Mouse (Mus musculus): ENCODE results near the gene Grin2b. TPM values are rescaled to one million over a fixed set of nuclear protein-coding genes. Genes with fewer than 3 reads are reported as not detected.
A peak's percentile ranks its signal among the peaks of the same experiment; 100 is the strongest.

The Grin2b gene
- polyA plus RNA-seq, 1 experiment, result 4.0 TPM

- H3K27ac ChIP-seq (ENCODE audit: insufficient read depth, low read length), result no peak overlapping the region
- no peaks in the 10 kb centered on the region for H3K4me1 ChIP-seq (ENCODE audit: control insufficient read depth, insufficient read depth, low read length)
- DNase-seq, result no peak
- H3K4me3 ChIP-seq (replicated peaks; ENCODE audit: insufficient read depth, low read depth, low read length), result no peak overlapping the region
- 98% methylated on average over 5 of the region's 5 CpGs for WGBS
- H3K27me3 ChIP-seq (ENCODE audit: control insufficient read depth, insufficient read depth, low read length), result no peaks in the 10 kb centered on the region
- TF ChIP-seq POLR2A (IDR thresholded peaks at IDR 0.05; ENCODE audit: borderline replicate concordance, insufficient read depth, low read length), result no peak
- TF ChIP-seq CTCF (IDR thresholded peaks at IDR 0.05; ENCODE audit: borderline replicate concordance, insufficient read depth, low read depth, low read length), result no peak
Measured at GRCm38 (mm10) chr6:135914608-135915007, 258.7 kb downstream of the Grin2b start.

DNA sequence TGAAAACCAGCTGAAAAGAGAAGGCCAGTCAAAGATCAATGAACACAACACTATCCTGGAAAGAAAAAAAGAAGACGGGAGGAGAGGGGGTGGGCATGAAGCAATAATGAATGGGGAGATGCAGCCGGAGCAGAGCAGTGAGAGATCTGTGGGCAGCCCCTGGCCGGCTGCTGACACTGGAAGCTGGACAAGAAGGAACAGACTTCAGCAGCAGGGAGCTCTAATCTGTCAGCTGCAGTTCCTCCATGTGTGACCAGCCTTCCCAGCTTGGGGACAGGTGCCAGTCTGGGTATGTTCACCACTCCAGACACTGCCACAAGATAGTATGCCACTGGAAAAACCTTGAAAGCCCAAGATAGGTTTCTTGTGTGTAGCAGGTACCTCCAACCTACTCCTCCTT lies 261.2 kb downstream of the Grin2b start:
- H3K4me3 ChIP-seq (replicated peaks; ENCODE audit: insufficient read depth, low read depth, low read length), result no peak overlapping the region
- no peaks in the 10 kb centered on the region for H3K27me3 ChIP-seq (ENCODE audit: control insufficient read depth, insufficient read depth, low read length)
- TF ChIP-seq CTCF (IDR thresholded peaks at IDR 0.05; ENCODE audit: borderline replicate concordance, insufficient read depth, low read depth, low read length) (no peak), POLR2A (IDR thresholded peaks at IDR 0.05; ENCODE audit: borderline replicate concordance, insufficient read depth, low read length) (no peak)
- no peak overlapping the region for H3K27ac ChIP-seq (ENCODE audit: insufficient read depth, low read length)
- no peaks in the 10 kb centered on the region for H3K4me1 ChIP-seq (ENCODE audit: control insufficient read depth, insufficient read depth, low read length)
- 25% methylated on average over 3 of the region's 3 CpGs for WGBS
- DNase-seq, result peak; percentile 13 to 18

DNA sequence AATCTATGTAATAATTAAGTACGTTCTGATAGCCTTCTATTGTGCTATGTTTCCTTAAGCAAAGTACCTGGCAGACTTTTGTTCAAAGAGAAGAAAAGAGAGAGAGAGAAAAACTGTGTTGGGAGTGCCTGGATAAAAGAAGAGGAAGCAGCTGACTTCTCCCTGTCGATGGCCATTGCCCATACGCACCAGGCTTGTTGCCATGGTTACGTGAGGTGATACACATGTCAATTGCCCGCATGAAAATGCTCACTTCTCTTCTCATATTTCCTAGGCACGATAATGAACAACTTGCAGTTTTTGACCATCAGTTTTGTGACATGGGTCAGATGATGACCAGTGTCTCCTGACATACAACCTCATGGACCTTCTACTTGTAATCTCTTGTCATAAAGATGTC lies 262.2 kb downstream of the Grin2b start:
- Histone ChIP-seq H3K27ac (ENCODE audit: insufficient read depth, low read length) (no peak overlapping the region), H3K27me3 (ENCODE audit: control insufficient read depth, insufficient read depth, low read length) (no peaks in the 10 kb centered on the region; the same call in 1 of the 2 replicates), H3K4me1 (ENCODE audit: control insufficient read depth, insufficient read depth, low read length) (no peaks in the 10 kb centered on the region; the same call in 1 of the 2 replicates), H3K4me3 (replicated peaks; ENCODE audit: insufficient read depth, low read depth, low read length) (no peak overlapping the region)
- WGBS, result 80% methylated on average over 6 of the region's 6 CpGs
- DNase-seq, result no peak
- TF ChIP-seq CTCF (IDR thresholded peaks at IDR 0.05; ENCODE audit: borderline replicate concordance, insufficient read depth, low read depth, low read length) (no peak), POLR2A (IDR thresholded peaks at IDR 0.05; ENCODE audit: borderline replicate concordance, insufficient read depth, low read length) (no peak)

DNA sequence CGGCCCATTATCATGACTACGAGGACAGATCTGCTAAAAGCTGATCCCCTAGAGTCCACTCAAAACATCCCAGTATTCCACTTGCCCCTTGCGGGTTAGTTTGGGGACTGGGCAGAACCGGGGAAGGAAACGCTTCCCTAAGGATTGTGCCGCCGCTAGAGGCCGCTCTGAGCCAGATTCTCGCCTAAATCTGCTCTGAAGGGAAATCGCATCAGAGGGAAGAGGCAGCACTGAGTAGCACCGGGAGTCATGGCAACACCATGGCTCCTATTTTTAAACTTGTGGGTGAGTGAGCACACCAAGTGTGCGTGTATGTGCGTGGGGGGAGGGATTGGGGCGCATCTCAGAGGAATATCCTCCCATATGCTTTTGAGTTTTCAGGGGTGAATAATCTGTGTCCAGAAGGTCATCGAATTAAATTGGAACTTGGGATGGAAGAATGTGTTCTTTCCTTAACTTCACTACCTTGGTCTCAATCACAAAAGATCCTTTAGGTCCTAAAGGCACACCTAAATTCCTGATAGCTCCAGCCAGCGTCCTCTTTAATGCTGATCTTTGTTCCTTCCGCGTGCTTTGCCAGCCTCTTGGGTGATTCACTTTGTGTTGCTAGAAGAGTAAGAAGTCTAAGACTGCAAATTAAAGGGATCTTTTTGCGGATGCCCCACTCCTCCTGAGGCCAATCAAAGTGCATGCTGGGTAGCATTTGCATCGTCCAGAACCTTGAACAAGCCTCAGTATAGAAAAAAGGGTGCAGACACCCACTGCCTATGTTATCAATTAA lies 265.6 kb downstream of the Grin2b start:
- peak; percentile 70 to 81 for DNase-seq
- Histone ChIP-seq H3K4me1 (ENCODE audit: control insufficient read depth, insufficient read depth, low read length) (no peaks in the 10 kb centered on the region; the same call in 1 of the 2 replicates), H3K27me3 (ENCODE audit: control insufficient read depth, insufficient read depth, low read length) (no peaks in the 10 kb centered on the region; the same call in 1 of the 2 replicates), H3K27ac (ENCODE audit: insufficient read depth, low read length) (no peak overlapping the region), H3K4me3 (replicated peaks; ENCODE audit: insufficient read depth, low read depth, low read length) (no peak overlapping the region)
- 23% methylated on average over 20 of the region's 20 CpGs for WGBS
- TF ChIP-seq POLR2A (IDR thresholded peaks at IDR 0.05; ENCODE audit: borderline replicate concordance, insufficient read depth, low read length) (no peak), CTCF (IDR thresholded peaks at IDR 0.05; ENCODE audit: borderline replicate concordance, insufficient read depth, low read depth, low read length) (peak; percentile 81)

- H3K4me3 ChIP-seq (replicated peaks; ENCODE audit: insufficient read depth, low read depth, low read length), result no peak overlapping the region
- H3K27me3 ChIP-seq (ENCODE audit: control insufficient read depth, insufficient read depth, low read length), result no peaks in the 10 kb centered on the region; the same call in 1 of the 2 replicates
- no peak for TF ChIP-seq CTCF (IDR thresholded peaks at IDR 0.05; ENCODE audit: borderline replicate concordance, insufficient read depth, low read depth, low read length)
- TF ChIP-seq POLR2A (IDR thresholded peaks at IDR 0.05; ENCODE audit: borderline replicate concordance, insufficient read depth, low read length), result no peak
- DNase-seq, result no peak
- H3K4me1 ChIP-seq (ENCODE audit: control insufficient read depth, insufficient read depth, low read length), result no peaks in the 10 kb centered on the region; the same call in 1 of the 2 replicates
- 72% methylated on average over 8 of the region's 8 CpGs for WGBS
- H3K27ac ChIP-seq (ENCODE audit: insufficient read depth, low read length), result no peak overlapping the region
Measured at GRCm38 (mm10) chr6:135907137-135907536, 266.2 kb downstream of the Grin2b start.

GRCm38 (mm10) chr6:135904391-135904790 lies 268.9 kb downstream of the Grin2b start:
- no peak for TF ChIP-seq CTCF (IDR thresholded peaks at IDR 0.05; ENCODE audit: borderline replicate concordance, insufficient read depth, low read depth, low read length)
- no peak for TF ChIP-seq POLR2A (IDR thresholded peaks at IDR 0.05; ENCODE audit: borderline replicate concordance, insufficient read depth, low read length)
- 41% methylated on average over 5 of the region's 5 CpGs for WGBS
- peak in 1 of 2 experiments; percentile 12 for DNase-seq
- no peaks in the 10 kb centered on the region; the same call in 1 of the 2 replicates for H3K4me1 ChIP-seq (ENCODE audit: control insufficient read depth, insufficient read depth, low read length)
- H3K4me3 ChIP-seq (replicated peaks; ENCODE audit: insufficient read depth, low read depth, low read length), result no peak overlapping the region
- no peaks in the 10 kb centered on the region; the same call in 1 of the 2 replicates for H3K27me3 ChIP-seq (ENCODE audit: control insufficient read depth, insufficient read depth, low read length)
- H3K27ac ChIP-seq (ENCODE audit: insufficient read depth, low read length), result no peak overlapping the region

DNA sequence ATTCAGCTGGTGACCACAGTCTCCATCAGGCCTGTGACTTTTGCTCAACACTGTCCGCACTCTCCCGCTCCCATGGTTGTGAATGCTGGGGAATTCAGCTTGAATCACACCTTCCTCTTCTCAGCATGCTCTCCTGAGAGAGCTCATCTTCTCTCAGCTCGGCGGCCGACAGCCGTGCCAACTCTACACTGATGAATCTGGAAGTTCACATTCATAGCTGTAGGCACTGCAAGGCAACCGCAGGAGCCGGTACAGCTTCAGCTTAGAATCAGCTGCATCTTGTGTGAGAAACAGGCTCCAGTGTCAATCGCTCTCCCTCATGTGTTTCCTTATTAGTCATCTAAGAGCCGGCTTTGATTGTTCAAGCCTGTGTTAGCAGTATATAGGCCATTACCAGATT lies 272.9 kb downstream of the Grin2b start:
- no peak for DNase-seq
- WGBS, result 68% methylated on average over 10 of the region's 10 CpGs
- H3K27me3 ChIP-seq (ENCODE audit: control insufficient read depth, insufficient read depth, low read length), result no peaks in the 10 kb centered on the region
- no peak for TF ChIP-seq POLR2A (IDR thresholded peaks at IDR 0.05; ENCODE audit: borderline replicate concordance, insufficient read depth, low read length)
- no peak for TF ChIP-seq CTCF (IDR thresholded peaks at IDR 0.05; ENCODE audit: borderline replicate concordance, insufficient read depth, low read depth, low read length)
- H3K27ac ChIP-seq (ENCODE audit: insufficient read depth, low read length), result no peak overlapping the region
- H3K4me3 ChIP-seq (replicated peaks; ENCODE audit: insufficient read depth, low read depth, low read length), result no peak overlapping the region
- no peaks in the 10 kb centered on the region for H3K4me1 ChIP-seq (ENCODE audit: control insufficient read depth, insufficient read depth, low read length)

DNA sequence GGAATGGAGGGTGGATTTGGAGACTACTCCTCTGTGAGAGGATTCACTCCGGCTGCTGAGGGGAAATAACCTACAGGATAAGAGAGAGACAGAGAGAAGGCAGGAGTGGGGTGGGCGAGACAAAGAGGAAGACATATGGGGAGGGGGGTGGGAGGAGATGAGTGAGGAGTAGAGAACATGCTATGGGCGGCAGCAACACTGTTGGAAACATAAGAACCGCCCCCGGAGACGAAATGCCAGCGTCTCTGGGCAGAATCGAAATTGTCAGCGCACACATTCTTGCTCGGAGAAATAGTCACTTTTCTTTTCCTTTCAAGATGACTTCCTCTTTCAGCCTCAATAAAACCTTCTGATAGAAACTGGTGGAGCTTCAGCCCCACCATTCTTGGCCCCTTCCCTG lies 274.1 kb downstream of the Grin2b start:
- Histone ChIP-seq H3K4me1 (ENCODE audit: control insufficient read depth, insufficient read depth, low read length) (no peaks in the 10 kb centered on the region), H3K27me3 (ENCODE audit: control insufficient read depth, insufficient read depth, low read length) (no peaks in the 10 kb centered on the region), H3K27ac (ENCODE audit: insufficient read depth, low read length) (no peak overlapping the region), H3K4me3 (replicated peaks; ENCODE audit: insufficient read depth, low read depth, low read length) (no peak overlapping the region)
- DNase-seq, result no peak
- 87% methylated on average over 10 of the region's 10 CpGs for WGBS
- no peak for TF ChIP-seq POLR2A (IDR thresholded peaks at IDR 0.05; ENCODE audit: borderline replicate concordance, insufficient read depth, low read length)

Measured in cerebellum, adult 2 months (tissue).